Mouse (Mus musculus) left cerebral cortex, adult 2 months (tissue): ENCODE results near the gene Naga. TPM values are rescaled to one million over a fixed set of nuclear protein-coding genes. Genes with fewer than 3 reads are reported as not detected.

Source experiments
- DNase-seq, 2 experiments: peaks; one replicate each; pipeline ENCODE4 v3.0.0; 2021 to 2022; ENCODE audit warnings: low spot score in 2 of 2, mixed read lengths in 1 of 2; ENCODE audit errors: extremely low spot score in 1 of 2
- H3K27ac ChIP-seq: fragments of 200-600 bp; 2 replicates; pipeline ENCODE4 v1.8.1; 2022
- H3K4me3 ChIP-seq: fragments of 200-600 bp; 2 replicates; pipeline ENCODE4 v1.8.1; 2022
- CTCF ChIP-seq: fragments of 200-600 bp; IDR thresholded peaks from 2 replicates; pipeline ENCODE4 v1.8.1; 2022; ENCODE audit warnings: antibody characterized with exemption, mild to moderate bottlenecking, moderate library complexity
- intact Hi-C: fragments of 180-260 bp; cut with DNase I; formaldehyde crosslinking; loops from one replicate; pipeline ENCODE4 v1.15.1; 2025
- long read RNA-seq, 2 experiments: library from polyadenylated mRNA; stranded (forward); transcript quantifications; one replicate each; pipeline ENCODE4 v2.0.0; 2021; ENCODE audit warnings: borderline mapping rate in 2 of 2
- total RNA-seq, 2 experiments: library from RNA; stranded (reverse); gene quantifications; 2 replicates each; pipeline ENCODE4 v1.2.3; 2021

Naga gene
- 10 to 100 TPM; 33.5 to 35.2 TPM for total RNA-seq
- long read RNA-seq, experiment 1, transcript Naga-201 (10 exons, 1,913 nt), result major isoform, 12 of 26 reads
- long read RNA-seq, experiment 1, partial matches to known transcripts, result 1 of 26 reads
- long read RNA-seq, experiment 1, other reads (novel, unspliced or antisense), result 11 of 26 reads
- long read RNA-seq, experiment 2, transcript Naga-201 (10 exons, 1,913 nt), result major isoform, 7 of 10 reads
- long read RNA-seq, experiment 2, partial matches to known transcripts, result 1 of 10 reads
- long read RNA-seq, experiment 2, other reads (novel, unspliced or antisense), result 1 of 10 reads

DNA sequence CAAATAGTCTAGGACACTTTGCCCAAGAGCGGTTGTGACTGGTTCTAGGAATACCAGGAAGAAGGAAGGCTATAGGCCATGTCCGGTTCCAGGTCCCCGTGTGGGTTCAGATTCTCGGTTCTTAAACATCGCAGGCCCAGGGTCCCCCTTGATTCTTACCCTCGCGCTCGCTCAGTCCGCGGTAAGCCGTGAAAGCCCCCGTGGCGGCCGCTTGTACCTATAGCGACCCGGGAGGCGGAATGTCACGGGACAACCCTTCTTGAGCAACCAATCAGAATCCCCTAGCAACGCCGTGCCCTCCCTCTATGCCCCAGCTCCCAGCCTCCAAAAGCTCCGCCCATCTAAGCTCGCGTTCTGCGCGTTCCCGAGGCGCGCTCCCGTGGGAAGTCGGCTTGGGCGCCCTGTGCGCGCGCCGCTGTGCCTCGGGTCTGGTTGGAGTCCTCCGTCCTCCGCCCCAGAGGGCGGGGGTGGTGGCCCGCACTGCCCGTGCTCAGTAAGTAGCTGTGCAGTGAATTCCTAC is at the start of gene Naga, which contains the start of the genes Pheta2 and Smdt1:
Gene Naga (minus strand): TSS at position 333 of the 520 bp plus-strand sequence.
Gene Pheta2 (plus strand): TSS at position 350 of the 520 bp plus-strand sequence.
Gene Smdt1 (plus strand): TSS at position 367 of the 520 bp plus-strand sequence.
- Histone ChIP-seq H3K27ac (peak within 1 kb of the TSS; percentile 73), H3K4me3 (peak within 1 kb of the TSS; percentile 86)
- TF ChIP-seq CTCF, result no peak; the same call in 1 of the 2 replicates
- peak; percentile 92 for DNase-seq
- intact Hi-C loops, result no loop called here

DNA sequence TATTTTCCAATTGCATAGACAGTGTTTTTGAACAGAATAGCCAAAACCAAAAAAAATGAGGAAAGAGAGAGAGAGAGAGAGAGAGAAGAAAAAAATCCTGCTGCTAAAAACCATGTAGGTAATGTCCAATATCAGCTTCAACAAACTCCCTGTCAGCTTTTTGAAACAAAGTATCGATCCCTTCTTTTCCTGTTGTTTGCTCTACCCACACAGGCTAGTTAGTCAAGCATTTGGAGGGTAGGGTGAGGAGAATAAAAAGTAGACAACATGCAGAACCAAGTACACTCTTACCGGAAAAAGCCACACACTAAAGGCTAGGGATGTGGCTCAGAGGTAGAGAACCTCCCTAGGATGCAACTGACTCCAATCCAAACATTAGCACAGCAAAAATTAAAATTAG is 47.0 kb upstream of the Naga start:
- no peak overlapping the region for H3K4me3 ChIP-seq
- H3K27ac ChIP-seq, result no peak overlapping the region
- TF ChIP-seq CTCF, result no peak
- no peak for DNase-seq
- intact Hi-C loops, result no loop called here

DNA sequence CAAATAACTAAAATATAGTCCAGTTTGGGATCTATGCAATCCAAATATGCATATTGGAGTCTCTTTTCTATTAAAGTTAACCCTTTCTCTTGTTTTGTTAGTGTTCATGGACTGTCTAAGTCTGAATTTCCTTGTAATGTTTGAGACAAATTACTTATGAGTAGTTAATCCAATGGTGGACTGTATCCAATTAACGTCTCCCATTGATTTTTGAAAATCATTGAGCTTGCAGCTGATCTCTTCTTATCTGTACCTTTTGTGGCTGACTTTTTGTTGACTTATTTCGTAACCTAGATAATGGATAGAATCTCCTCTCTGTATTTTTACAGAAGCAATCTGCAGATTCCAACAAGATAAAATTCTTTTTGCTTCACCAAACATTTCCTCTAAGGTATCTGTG is 43.7 kb upstream of the Naga start:
- no peak for DNase-seq
- H3K4me3 ChIP-seq, result no peak overlapping the region
- no peak for TF ChIP-seq CTCF
- intact Hi-C loops, result no loop called here
- H3K27ac ChIP-seq, result no peak overlapping the region

DNA sequence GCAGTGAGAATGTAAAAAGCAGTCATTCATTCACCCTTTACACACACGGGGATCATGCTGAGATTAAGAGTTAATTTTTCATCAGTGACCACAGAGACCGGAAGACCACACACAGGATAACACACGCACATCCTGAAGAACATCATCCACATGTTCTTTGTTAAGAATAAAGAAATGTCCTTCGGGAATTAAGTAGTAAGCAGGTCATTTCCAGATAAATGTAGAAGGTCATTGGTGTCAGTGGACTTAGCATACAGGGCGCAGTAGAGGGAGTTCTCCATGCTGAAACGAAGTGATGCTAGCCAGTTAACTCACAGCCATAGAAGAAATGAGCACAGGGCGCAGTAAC is 42.0 kb upstream of the Naga start:
- Histone ChIP-seq H3K27ac (peak overlapping the region; percentile 65), H3K4me3 (peak overlapping the region; percentile 35)
- intact Hi-C loops, result loop anchor here (2.0 kb wide), 1 partner anchor 36 kb away; no protein-coding TSS in a partner anchor
- DNase-seq, result no peak
- TF ChIP-seq CTCF, result no peak

DNA sequence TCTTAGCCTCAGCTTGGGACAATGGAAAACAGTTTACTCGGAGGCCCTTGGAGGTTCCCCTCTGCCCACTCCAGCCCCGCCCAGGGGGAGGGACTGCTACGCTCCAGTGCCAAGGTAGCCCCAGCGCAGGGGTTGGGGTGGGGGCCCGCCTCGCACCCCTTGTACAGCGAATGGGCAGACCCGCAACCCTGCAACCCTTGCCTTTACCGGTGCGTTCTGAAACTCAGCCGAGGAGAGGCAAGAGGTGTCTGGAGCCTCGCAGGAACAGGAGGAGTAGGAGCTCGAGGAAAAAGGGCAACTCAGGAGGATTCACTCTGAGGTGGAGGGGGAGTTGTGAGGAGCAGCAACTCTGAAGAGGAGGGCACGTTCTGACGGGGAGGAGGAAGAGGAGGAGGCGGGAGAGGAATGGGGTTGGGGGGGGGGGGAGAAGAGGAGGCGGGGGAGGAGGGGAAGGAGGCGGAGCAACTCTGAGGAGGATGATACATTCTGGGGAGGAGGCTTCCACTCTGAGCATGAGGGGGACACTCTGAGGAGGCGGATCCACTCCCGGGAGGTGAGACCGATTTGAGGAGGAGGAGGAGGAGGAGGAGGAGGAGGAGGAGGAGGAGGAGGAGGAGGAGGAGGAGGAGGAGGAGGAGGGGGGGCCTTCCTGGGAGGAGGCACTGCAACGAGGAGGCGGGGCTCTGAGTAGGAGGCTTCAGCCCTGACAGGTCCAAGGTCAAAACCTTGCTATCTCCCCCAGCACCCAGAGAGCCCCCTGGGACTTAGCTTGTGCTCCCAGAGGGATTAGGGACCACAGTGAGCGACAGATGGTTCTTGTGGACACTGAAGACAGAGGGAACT is 41.4 kb upstream of the Naga start, which contains the start of gene Cyp2d22:
Gene Cyp2d22 (minus strand): TSS at position 390 of the 843 bp plus-strand sequence.
- Histone ChIP-seq H3K27ac (peak within 1 kb of the TSS; percentile 90), H3K4me3 (peak within 1 kb of the TSS; percentile 53)
- no peak for DNase-seq
- TF ChIP-seq CTCF, result no peak
- intact Hi-C loops, result loop anchor here (2.0 kb wide), 2 partner anchors 25 to 37 kb away; partner anchors contain the start of gene Ndufa6

DNA sequence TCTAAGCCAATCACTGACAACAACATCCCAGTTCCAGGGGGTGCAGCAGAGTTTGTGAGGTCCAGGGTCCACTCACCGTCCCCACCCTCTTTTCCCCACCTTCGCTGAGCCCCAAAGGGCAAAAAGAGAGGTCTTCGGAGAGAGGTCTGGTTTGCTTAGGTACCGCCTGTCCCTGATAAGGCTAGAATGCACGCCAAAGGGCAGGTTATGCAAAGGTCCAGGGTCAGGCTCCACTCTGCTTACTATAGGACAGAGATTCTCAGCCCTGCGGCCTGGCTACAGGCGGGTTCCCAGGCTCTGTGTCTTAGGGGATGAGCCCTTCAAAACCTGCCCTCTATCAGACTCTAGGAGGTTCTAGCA is 40.8 kb upstream of the Naga start:
- Histone ChIP-seq H3K4me3 (peak overlapping the region; percentile 53), H3K27ac (peak overlapping the region; percentile 90)
- no peak for DNase-seq
- intact Hi-C loops, result loop anchor here (2.0 kb wide), 1 partner anchor 25 kb away; the partner anchor contains the start of gene Ndufa6
- no peak for TF ChIP-seq CTCF

DNA sequence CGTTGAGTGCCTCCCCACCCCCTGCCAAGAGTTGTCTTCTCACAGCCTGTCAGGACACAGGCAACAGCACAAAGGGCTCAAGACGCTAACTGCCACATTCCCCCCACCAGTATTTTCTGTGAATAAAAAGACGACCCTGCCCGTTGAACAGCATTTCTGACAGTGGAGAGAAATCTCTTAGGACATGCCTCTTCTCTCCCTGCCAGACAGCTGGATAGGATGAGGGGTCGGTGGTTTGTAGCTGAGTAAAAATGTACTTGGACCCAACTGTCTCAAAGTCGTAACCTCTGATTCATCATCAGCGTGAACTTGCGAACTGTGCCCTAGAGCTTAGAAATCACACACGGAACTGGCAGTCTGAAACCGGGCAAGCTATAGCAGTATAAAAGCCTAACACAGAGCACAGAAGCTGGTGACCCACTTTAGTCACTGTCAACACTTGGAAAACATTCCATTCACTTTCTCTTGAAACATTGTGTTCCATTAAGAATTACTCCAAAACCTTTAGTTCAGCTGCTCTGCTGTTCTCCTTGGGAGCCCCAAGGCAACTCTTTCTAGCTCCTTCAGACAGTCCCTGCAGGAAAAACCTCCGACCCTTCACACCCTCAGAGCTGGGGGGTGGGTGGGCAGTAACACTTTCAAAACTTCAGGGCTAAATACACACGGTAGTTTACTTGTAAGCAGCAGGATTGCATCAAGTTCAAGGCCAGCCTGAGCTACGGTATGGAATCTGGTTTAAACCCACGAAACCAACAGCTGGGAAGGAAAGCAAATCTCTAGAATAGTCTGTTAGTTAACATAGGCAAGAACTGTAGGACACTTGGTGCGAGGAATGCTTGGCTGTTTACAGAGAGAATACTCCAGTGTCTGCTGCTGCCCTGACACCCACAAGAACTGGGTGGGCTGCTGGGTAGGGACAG is 39.8 kb upstream of the Naga start:
- no peak for DNase-seq
- intact Hi-C loops, result loop anchor here (2.0 kb wide), 1 partner anchor 24 kb away; the partner anchor contains the start of gene Ndufa6
- peak overlapping the region; percentile 90 for H3K27ac ChIP-seq
- TF ChIP-seq CTCF, result no peak
- no peak overlapping the region for H3K4me3 ChIP-seq

DNA sequence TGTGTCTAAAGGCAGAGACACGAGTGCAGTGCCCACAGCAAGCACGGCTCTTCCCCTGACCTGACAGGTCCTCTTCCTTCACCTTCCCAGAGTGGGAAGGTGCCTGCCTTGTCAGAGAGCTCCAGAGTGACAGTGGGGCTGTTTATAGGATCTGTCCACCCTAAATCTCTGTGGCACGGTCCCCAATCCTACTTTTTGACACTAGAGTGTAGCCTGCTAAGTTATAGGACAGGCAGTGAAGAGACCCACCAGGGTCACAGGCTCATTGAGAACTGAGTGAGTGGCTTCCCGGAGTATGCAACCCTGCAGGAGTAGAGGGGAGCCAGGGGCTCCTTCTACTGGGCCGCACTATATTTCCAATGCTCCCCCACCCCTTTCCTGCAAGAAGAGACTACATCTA is 39.0 kb upstream of the Naga start:
- Histone ChIP-seq H3K4me3 (no peak overlapping the region), H3K27ac (peak overlapping the region; percentile 90)
- no peak for DNase-seq
- TF ChIP-seq CTCF, result no peak
- intact Hi-C loops, result loop anchor here (2.0 kb wide), 1 partner anchor 23 kb away; the partner anchor contains the start of gene Ndufa6

DNA sequence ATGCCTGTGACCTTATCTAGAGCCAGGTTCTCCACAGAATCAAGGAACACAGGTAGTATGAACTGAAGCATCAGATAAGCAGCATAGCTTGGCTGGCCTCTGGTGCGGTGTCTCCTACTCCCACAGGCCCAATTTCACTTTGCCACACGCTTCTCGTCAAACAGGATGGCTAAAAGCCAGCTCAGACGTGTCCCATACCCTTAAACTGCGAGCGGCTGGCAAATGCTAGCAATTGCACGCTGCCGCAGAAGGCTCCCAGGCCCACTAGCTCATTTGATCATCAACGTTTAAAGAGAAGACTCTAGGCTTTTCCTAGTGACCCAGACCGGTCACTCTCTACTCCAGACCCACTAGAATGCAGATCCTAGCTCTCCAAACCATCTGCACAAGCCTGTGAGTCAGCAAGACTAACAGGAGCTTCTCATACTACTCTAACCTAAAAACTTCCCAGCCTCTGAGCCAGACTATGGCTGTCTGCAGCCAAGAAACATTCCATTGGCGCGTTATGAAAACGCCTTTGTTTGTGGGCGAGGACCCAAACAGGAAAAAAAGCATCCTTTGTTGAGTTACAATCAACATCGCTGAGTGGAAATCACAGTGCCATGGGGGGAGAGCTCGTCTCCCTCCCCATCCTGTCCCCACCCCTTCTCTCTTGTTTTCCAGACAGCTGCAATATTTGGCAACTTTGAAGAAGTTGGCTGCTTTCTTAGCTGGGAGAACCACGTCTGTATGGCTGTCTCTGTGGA is 37.8 kb upstream of the Naga start:
- intact Hi-C loops, result no loop called here
- Histone ChIP-seq H3K27ac (peak overlapping the region; percentile 84), H3K4me3 (no peak overlapping the region)
- DNase-seq, result peak in 1 of 2 experiments; percentile 45
- TF ChIP-seq CTCF, result no peak

DNA sequence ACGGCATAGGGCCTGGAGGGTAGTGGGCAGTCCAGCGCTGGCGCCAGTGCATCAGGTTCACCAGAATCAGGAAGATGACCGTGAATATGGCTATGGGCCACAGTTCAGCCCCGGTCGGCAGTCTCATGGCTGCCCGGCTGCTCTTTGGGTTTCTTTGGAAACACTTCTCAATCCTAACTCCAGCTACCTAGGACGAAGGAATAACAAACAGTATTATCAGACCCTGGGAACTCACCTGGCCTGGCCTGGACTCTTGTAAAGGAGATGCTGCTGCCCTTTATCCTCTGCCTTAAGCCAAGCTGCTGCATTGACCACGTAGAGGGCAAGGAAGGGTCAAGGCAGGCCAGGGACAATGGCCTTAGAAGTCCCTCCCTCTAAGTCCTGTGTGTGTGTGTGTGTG is 37.1 kb upstream of the Naga start:
- H3K27ac ChIP-seq, result no peak overlapping the region; the same call in 1 of the 2 replicates
- H3K4me3 ChIP-seq, result no peak overlapping the region
- DNase-seq, result no peak
- intact Hi-C loops, result no loop called here
- no peak for TF ChIP-seq CTCF

DNA sequence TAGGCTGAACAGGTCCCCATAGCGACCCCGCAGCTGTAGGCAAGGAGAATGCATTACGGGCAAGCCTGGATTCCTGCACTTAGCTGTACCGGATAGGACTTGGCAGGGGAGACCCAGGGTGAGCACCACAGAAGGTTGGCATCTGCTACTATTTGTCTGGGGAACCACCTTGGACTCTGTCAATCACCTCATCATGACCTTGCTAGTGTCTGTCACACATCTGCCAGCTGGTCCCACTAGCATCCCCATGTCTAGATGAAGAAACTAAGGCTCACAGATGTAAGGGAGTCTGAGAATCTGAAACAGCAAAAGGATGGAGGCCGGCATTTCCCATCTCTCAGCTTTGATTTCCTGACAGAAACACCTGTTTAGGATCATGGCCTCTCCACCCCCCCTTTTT is 35.7 kb upstream of the Naga start:
- TF ChIP-seq CTCF, result no peak
- intact Hi-C loops, result no loop called here
- DNase-seq, result no peak

More for the DNA sequence above, 35.7 kb upstream of the Naga start:
- Histone ChIP-seq H3K4me3 (no peak overlapping the region), H3K27ac (no peak overlapping the region)
